Mouse (Mus musculus) gastrocnemius, postnatal 10 days (tissue): ENCODE measurements around the gene Dkkl1. TPM values are rescaled to one million over a fixed set of nuclear protein-coding genes. Genes with fewer than 3 reads are reported as not detected.

Experiments
- DNase-seq: peaks from one replicate; pipeline ENCODE4 v3.0.0; 2021; ENCODE audit warnings: mixed read lengths
- total RNA-seq, 2 experiments: library from RNA; stranded (reverse); gene quantifications; 2 replicates each; pipeline ENCODE4 v1.2.3; 2021

Dkkl1 gene
- total RNA-seq, 2 experiments from 2014 or later = not detected

GRCm38 (mm10) chr7:45229459-45230203, 17.7 kb upstream of the Dkkl1 start:
- no peak for DNase-seq

- DNase-seq = no peak
Observed at GRCm38 (mm10) chr7:45229046-45229445, 17.1 kb upstream of the Dkkl1 start.

GRCm38 (mm10) chr7:45228548-45228947, 16.6 kb upstream of the Dkkl1 start:
- DNase-seq = no peak

GRCm38 (mm10) chr7:45226421-45226820, 14.5 kb upstream of the Dkkl1 start:
- no peak for DNase-seq

- DNase-seq = no peak
Observed at GRCm38 (mm10) chr7:45224826-45225225, 12.9 kb upstream of the Dkkl1 start.

- no peak for DNase-seq
Observed at GRCm38 (mm10) chr7:45221680-45222079, 9.7 kb upstream of the Dkkl1 start.

GRCm38 (mm10) chr7:45216442-45217183, 4.7 kb upstream of the Dkkl1 start:
- DNase-seq = peak; percentile 77

GRCm38 (mm10) chr7:45215673-45216441, 3.9 kb upstream of the Dkkl1 start, which contains the start of gene Tead2:
Gene Tead2 (plus strand): TSS chr7:45215753.
- peak; percentile 44 for DNase-seq

- DNase-seq = no peak
Observed at GRCm38 (mm10) chr7:45213708-45214107, 1.8 kb upstream of the Dkkl1 start.

GRCm38 (mm10) chr7:45212356-45212755, 409 bp upstream of the Dkkl1 start:
- no peak for DNase-seq

- no peak for DNase-seq
Observed at GRCm38 (mm10) chr7:45211070-45211469, 877 bp downstream of the Dkkl1 start.

- no peak for DNase-seq
Observed at GRCm38 (mm10) chr7:45208260-45208659, 3.7 kb downstream of the Dkkl1 start.

- peak; percentile 80 for DNase-seq
Observed at GRCm38 (mm10) chr7:45204380-45205143, 7.4 kb downstream of the Dkkl1 start, which contains the start of gene Ccdc155. Gene Ccdc155 (minus strand): TSS chr7:45204892.

- DNase-seq = no peak
Observed at GRCm38 (mm10) chr7:45202654-45203053, 9.3 kb downstream of the Dkkl1 start.

GRCm38 (mm10) chr7:45198961-45199360, 13.0 kb downstream of the Dkkl1 start:
- DNase-seq = no peak

- peak; percentile 74 for DNase-seq
Observed at GRCm38 (mm10) chr7:45198435-45198834, 13.5 kb downstream of the Dkkl1 start.

- DNase-seq = no peak
Observed at GRCm38 (mm10) chr7:45196994-45197393, 15.0 kb downstream of the Dkkl1 start.

GRCm38 (mm10) chr7:45196176-45196535, 15.8 kb downstream of the Dkkl1 start:
- DNase-seq = no peak

- no peak for DNase-seq
Observed at GRCm38 (mm10) chr7:45195341-45196175, 16.4 kb downstream of the Dkkl1 start.

- DNase-seq = no peak
Observed at GRCm38 (mm10) chr7:45193871-45194785, 17.8 kb downstream of the Dkkl1 start.
